Mouse (Mus musculus) monocyte, adult 2 months (primary cell): ENCODE measurements around the gene Fscn3.

Source experiments
- DNase-seq, 2 experiments: peaks; one replicate each; pipeline ENCODE4 v3.0.0; 2022; ENCODE audit warnings: low spot score in 2 of 2, low read depth in 1 of 2

Gene Fscn3

DNA sequence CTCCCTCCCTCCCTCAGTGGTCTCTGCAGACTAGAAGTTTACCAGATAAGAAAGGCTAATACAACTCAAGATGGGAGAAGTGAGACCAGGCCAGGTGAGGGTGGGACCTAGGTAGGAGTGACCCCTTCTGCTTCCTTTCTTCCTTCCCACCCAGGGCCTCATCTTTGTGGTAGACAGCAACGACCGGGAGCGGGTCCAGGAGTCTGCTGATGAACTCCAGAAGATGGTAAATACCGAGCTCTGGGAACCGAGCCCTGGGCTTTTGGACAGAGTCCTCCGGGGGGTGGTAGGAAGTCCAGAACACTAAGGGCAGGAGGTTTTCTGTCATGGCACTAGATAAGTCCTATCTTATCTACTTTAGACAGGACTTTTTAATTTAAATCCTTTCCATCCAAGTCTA lies 2.6 kb upstream of the Fscn3 start:
- no peak for DNase-seq

DNA sequence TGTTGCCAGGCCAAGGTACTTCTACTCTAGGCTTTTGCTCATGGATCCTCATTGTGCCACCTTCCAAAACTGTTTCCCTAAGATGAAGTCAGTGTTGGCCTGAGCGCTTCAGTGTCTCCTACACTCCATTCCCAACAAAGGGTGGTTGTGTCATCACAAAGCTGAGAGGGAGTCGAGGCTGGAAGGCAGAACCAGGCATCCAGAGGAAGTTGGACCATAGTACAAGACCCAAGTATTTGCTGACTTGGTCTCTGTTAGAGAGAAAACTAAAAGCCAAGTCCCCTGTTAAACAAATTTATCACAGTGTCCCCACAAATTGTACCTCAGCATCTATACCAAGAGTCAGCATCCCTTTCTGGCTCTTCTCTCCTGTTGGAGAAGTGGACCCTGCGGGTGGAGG lies 701 bp downstream of the Fscn3 start, which contains the start of gene Gcc1:
TSS of gene Gcc1 (minus strand) at position 101 of the 400 bp plus-strand sequence.
- no peak for DNase-seq

DNA sequence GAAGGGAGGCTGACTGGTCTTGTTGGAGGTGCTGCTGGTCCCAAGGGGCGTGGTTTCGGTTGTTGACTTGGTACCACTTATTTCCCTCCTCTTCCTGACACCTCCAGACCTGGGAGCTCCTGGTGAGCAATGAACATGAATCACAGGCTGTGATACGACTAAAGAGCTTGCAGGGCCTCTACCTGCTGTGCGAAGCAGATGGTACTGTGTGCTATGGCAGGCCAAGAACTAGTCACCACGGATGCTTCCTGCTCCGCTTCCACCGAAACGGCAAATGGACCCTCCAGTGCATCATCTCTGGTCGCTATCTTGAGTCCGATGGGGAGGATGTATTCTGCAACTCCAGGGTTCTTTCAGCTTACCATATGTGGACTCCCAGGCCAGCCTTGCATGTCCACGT lies 2.3 kb downstream of the Fscn3 start:
- DNase-seq = no peak

DNA sequence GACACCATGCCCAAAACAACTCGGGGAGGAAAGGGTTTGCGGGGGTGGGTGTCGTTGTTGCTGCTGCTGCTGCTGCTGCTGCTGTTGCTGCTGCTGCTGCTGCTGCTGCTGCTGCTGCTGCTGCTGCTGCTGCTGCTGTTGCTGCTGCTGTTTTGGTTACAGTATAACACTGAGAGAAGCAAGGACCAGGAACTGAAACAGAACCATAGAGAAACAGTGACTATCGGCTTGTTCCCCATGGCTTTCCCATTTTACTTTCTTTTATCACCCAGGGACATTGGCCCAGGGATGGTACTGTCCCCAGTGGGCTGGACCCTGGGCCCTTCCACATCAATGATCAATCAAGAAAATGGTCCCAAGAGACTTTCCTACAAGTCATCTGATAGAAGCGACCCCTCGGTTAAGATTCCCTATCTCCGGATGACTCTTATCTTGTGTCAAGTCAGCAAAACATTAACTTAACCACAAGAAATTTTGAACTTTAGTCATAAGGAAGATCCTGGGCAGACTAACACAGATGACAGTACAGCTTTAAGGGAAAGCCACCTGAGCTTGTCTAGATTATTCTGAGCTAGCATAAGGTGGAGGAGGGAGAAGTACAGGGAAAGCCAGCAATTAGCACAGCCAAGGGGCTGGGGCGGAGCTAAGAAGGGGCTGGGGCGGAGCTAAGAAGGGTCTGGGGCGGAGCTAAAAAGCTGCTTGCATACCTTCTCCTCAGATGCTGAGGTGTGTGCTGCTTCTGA lies 3.4 kb downstream of the Fscn3 start:
- no peak for DNase-seq

DNA sequence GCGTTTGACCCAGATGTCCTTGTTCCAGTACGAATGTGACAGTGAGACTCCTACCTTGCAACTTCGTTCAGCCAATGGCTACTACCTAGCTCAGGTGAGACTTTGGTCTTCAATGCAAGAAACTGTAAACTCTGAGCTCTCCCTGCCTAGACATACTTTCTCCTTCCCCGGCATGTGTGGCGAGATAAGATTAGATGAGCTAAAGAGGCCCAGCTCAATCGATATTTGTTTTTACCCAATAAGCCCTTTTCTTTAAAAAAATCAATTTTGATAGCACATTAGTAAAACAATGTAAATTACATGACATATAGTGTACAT lies 3.9 kb downstream of the Fscn3 start:
- DNase-seq = no peak

DNA sequence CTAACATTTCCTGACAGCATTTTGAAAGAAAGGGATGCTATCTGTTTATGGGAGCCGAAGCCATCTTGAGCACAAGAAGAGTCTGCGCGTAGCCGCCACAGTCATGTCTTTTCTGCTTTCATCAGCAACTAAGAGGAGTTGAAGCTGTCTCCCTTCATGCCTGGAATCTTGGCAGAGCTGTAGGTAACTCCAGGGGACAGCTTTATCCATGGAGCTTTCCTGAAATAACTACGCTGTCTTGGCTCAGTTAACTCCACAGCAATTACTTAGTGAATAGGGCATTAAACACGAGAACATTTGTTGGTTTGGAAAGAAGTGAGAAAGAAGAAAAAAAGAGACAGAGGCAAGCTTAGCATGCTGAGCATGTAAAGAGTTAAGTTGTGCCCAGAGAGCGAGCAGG lies 20.3 kb downstream of the Fscn3 start:
- DNase-seq = no peak

DNA sequence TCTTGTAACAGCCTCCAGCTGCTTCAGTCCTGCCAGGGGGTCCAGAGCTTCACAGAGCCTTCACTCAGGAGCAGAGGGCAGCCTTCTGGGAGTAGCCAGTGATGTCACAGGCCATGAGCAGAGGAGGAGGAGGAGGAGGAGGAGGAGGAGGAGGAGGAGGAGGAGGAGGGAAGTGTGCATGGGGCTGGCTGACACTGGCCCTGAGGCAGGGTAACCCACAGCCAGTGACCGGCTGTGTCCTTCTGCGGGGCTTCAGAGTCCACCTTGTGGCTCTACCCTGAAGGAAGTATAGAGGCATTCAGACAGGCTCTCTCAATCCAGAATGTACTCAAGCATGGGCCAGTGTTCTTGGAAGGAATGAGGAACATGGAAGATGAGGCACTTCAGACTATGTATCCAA lies 21.7 kb downstream of the Fscn3 start, which contains the start of gene Pax4:
TSS of gene Pax4 (minus strand) at position 101 of the 400 bp plus-strand sequence.
- no peak for DNase-seq

DNA sequence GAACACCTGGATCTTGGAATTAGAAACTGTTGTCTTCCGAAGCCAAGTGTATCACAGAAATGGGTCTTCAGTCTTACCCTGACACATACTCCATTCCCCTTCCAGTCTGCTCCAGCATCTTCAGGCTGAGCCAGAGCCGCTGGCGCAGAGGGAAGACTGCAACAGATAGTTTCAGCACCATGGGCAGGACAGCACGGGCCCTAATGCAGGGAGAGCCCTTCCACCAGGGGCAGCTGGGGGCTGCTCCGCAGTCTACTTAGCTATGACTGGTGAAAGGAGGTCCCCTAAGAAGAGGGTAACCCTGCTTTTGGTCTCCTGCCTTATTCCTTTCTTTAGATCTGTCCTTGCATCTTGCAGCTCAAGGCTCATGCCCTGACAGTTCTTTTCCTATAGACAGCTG lies 22.9 kb downstream of the Fscn3 start:
- DNase-seq = no peak

DNA sequence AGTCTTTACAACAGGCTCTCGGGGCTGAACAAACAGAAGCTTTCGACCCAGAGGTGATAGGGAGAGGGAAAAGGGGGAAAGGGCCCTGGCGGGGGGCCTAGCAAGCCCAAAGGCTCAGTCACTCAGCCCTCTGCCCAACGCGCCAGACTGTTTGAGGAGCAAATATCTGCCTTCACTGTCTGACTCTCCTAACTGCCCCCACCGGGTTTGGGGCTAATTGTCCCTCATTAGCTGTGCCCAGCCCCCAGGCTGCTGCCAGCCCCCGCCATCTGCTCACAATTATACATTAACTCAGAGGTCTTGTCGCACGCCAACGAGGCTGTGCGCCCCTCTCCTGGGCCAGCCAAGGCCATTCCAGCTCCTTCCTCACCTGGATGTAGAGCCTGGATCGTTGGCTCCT lies 23.4 kb downstream of the Fscn3 start:
- no peak for DNase-seq

DNA sequence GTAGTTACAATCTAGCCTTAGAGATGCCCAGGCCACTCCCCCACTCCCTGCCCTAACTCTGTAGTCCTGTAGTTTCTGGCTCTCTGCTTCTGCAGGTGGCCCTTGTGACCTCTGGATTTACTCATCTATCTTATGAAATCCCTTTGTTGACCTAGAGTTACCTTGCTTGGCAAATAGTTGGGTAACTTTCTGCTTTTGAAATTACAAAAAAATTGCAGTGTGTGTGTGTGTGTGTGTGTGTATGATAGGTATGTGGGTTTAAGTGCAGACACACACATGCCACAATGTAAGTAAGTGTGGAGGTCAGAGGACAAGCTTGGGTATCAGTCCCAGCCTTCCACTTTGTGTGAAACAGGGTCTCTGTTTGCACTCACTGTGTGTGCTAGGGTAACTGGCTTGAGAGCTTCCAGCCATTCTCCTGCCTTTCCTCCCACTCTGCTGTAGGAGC lies 31.7 kb downstream of the Fscn3 start:
- DNase-seq = no peak

DNA sequence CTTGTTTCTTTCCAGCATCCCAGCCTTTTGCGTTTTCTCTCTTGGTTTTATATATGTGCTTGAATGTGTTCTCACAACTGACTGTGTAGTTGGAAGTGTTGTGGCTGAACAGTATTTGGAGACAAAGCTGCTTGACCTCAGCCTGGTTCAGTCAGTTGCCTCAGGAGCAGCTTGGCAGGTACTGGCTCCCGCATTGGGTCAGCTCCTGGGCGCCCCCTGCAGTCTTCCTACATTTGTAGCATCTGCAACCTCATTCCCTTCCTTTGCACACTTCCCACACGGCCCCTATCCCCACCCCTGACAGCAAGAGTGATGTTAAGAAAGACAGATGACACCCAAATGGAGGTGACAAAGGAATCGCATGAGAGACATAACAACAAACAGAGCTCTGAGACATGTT lies 32.9 kb downstream of the Fscn3 start:
- DNase-seq = no peak

DNA sequence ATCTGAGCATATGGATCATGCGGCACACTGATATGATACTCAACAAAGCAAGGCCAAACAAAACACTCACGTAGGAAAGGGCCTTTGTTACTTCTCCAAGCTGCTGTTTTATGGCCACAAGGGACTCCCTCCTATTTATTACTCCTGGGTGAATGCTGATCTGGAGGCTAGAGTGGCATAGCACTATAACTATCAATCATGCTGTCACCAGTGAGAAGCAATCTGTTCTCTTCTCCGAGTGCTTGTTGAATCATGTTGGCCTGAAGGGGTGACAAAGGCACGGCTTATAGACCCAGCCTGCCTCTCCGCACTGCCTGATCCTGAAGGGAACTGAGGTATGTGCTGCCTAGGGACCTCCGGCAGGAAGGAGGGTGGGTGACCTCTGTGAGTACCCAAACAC lies 37.0 kb downstream of the Fscn3 start:
- DNase-seq = no peak

DNA sequence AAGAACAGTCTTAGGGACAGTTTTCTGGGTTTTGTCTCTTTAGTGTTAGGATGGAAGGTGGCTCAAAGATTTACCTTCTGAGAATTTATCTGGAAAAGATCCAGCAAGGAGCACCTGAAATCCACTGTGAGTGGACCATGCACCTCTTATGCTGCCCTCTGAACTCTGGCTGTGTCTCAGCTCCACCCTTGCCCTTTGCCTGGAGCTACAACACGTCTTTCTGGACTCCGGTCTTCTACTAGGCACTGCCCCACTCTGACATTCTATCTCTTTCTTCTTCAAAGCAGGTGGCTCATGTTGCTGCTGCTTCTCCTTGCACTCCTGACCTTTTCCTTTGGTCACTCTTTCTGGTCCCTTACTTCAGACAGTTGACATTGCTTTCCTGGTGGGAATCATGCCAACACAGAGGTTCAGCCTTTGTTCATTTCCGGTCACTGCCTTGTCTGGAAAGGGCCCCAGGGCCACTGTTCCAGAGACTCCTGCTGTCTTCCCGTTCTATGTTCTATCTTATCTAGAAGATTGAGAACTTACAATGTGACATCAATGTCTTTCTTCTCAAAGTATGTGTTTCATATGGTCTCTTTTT lies 42.5 kb downstream of the Fscn3 start:
- DNase-seq = no peak

DNA sequence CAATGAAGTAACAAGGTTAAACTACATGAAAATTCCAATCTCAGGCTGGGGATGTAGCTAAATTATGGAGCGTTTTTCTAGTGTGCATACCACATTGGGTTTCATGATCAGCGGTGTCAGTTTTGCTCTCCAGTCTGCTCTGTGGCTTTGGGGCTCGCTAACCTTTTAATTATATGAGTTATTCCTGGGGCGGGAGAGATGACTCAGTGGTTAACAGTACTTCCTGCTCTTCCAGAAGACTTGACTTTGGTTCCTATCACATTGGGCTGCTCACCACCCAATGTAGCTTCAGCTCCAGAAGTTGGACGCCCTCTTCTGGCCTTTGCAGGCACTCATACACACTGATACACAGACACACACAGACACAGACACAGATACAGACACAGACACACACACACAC lies 43.0 kb downstream of the Fscn3 start:
- no peak for DNase-seq

DNA sequence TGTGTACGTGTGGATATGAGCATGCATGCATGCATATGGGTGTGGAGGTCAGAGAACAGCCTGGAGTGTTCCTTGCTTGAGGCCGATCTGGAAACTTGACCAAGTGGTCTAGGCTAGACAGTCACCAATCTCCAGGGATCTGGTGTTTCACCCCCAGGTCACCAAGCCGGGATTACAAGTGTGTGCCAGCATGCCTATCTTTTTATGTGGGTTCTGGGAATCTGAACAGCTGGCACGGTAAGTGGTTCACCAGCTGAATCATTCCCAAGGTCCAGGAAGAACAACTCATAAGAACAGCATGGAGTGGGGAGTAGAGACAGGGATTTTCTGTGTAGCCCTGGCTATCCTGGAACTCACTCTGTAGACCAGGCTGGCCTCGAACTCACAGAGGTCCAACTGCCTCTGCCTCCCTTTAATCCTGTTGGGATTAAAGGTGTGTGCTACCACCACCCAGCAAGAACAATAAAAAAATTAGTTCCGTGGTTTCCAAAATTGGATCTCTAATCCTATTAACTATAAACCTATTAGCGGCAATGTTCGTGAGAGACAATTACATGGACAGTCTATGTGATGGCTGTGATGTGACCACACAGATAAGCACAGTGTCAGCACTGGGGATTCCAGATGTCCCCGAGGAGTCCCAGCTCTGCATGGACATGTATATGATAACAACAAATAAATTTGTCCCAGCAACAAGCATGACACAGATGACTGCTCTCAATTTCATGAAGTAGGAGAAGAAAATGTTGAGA lies 43.9 kb downstream of the Fscn3 start:
- no peak for DNase-seq

DNA sequence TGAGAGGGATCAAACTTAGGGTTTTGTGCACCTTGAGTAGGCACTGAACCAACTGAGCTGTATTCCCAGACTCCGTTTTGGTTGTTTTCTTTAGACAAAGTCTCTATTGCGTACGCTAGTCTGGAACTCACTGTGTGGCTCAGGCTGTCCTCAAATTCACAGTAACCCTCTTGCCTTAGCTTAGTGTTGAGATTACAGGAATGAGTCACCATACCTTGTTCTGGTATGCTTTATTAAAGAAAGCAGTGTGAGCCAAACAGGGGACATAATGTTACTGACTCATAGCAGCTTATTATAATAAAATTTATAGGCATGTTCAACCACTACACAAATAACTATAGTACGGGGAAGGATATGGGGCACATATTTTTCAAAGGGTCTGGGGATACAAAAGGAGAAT lies 46.6 kb downstream of the Fscn3 start:
- DNase-seq = no peak

DNA sequence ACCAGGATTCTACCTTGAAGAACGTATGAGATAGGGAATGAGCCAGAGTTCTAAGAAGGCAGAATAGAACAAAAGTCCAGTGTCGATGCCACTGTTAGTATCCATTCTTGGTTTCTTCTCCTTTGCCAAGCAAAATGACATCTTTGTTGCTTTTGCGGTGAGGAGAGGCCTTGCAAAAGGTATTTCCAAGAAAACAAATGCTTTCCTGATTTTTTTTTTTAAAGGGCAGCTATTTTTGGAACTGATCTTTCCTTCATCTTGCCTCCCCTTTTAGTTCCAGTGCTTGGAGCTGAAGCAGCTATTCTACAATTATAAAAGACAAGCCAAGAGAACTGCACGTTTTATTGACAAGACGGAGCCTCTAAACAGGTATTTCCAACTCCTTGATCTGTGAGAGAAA lies 47.2 kb downstream of the Fscn3 start, which contains the start of gene Snd1:
TSS of gene Snd1 (plus strand) at position 301 of the 400 bp plus-strand sequence.
- DNase-seq = no peak

DNA sequence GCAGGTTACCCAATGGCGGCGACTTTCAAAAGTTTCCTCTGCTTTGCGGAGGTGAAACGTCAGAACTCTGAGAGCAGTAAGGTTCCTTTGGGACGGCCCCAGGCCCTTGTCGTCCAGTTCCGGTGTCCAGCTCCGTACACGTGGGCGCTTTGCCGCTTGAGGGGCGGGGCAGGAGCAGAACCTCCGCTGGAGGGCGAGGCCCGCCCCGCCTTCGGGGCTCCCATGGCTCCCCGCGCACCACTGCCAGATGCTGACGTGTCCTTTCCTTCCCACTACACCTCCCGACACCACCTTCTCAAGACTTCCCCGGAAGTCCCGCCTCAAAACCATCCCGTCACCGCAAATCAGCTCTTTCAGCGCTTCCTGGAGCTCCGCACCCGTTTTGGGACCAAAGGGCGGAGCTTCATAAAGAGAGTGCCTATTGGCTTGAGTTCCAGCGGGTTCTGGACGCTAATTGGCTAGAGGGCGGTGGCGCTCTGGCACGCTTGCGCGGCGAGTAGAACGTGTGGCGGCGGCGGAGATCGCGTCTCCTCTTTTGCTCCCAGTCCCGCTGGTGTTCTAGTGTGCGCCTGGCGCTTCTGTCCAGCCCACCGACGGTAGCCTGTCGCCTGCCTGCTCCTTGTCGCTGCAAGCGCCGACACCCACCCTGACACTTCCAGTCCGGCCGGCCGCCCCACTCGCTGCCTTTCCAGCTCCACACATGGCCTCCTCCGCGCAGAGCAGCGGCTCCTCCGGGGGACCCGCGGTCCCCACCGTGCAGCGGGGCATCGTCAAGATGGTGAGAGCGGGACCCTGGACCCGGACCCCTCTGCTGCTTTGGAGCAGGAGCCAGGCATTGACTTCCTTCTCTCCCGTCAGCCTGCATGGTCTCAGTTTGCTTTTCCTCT lies 52.5 kb downstream of the Fscn3 start:
- peak; percentile 94 to 98 for DNase-seq

DNA sequence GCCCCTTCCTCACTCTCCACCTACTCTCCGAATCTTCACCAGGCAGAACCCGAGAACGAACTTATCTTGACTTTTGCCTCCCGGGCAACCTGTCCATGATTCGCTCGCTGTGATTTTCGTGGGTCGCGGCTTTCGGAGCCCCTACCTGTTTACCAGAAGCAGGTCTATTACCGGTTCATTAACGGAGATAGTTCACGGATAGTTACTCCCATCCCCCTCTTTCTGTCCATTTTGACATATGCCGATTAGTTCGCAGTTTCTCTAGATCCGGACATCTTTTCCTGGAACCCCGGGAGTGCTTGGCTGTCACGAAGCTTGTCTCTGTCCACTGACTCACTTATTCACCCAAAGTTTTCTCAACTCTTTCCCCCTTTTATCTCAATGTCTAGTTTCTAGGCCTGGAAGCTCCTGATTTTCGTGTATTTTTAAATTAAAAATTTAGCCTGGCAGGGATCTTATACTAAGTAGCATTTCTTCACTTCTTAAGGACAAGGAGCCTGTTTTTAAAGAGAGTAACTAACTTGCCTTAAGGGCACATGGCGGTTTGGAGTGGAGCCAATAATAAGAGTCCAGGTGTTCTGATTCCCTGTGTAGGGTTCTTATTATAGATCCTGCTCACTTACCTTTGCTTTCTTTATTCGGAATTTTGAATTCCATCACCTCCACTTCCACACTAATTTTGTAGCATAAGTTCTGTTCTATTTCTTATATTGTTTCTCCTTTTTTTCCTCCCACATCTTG lies 53.3 kb downstream of the Fscn3 start:
- no peak for DNase-seq

DNA sequence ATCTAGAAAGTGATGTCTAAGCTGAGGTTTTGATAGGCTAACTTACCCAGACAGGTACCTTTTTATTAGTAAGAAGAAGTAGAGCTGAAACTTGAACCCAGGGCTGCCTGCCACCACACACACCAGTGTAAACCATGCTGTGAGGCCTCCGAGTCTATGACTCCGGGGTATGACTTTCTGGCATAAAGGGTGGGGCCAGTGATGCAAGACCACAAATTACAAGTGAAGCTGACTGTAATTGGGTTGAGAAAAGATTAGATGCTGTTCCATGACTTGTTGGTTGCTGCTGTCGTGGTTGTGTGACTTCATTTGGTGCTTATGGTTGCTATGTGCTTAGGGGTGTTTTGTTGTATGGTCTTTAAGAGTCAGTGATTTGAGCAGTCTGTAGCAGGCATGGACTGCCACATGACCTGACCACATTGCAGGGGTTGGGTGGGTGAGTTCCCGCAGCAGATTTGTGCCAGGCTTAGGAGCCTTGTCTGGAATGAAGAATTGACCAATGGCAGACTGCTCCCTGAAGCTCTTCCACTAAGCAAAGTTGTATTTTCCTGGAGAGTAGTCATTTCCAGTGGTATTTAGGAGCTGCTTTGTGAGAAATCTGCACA lies 55.2 kb downstream of the Fscn3 start:
- DNase-seq = no peak
